Mouse (Mus musculus) cerebellum, adult 2 months (tissue): ENCODE measurements around the gene Abca12.

Experiments
- CTCF ChIP-seq: fragments of 200-500 bp; IDR thresholded peaks from 2 replicates; pipeline ENCODE4 v1.5.1; 2011; ENCODE audit warnings: low read depth, mild to moderate bottlenecking, control low read depth, low read length, moderate library complexity, borderline replicate concordance; ENCODE audit not compliant: insufficient read depth
- POLR2A ChIP-seq: fragments of 200-500 bp; IDR thresholded peaks from 2 replicates; pipeline ENCODE4 v1.6.1; 2011; ENCODE audit warnings: low read length, control low read depth, borderline replicate concordance; ENCODE audit not compliant: insufficient read depth

DNA sequence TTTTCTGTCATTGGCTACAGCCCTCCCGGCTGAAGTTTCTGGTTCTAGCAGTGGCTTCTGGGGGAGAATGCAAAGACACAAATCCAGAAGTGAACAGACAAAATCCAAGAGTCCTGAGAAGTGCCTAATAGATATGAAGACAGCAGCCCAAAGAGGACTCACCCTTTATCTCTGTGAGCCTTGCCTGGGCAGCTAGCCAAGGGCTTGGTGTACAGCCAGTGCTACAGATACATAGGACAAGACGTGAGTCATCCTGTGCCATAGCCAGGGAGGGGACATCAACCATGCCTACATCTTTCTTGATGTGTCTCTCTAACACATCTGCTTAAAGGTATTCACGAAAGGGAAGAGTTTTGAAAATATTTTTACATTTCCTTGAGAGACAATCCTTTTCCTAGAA, 43.3 kb upstream of the Abca12 start:
- TF ChIP-seq POLR2A, result no peak
- TF ChIP-seq CTCF, result no peak
